Mouse (Mus musculus) forebrain, embryonic 15.5 days (tissue): ENCODE data around the gene Mroh8. TPM values are rescaled to one million over a fixed set of nuclear protein-coding genes. Genes with fewer than 3 reads are reported as not detected.
"Not testable (repeated sequence)": the region's sequence is repeated elsewhere in the genome, so short reads cannot be mapped to it uniquely, and the experiment has no call there.

Source experiments
- ATAC-seq: fragments of 200-750 bp; cut with Nextera tagmentation; replicated peaks from 2 replicates; pipeline ENCODE4 v1.8.0; 2017; ENCODE audit warnings: mild to moderate bottlenecking, moderate TSS enrichment, moderate library complexity
- H3K27ac ChIP-seq: fragments of 300-500 bp; sonication (generic); replicated peaks from 2 replicates; pipeline ENCODE4 v1.5.1; 2015; ENCODE audit warnings: mild to moderate bottlenecking, inconsistent platforms
- H3K27me3 ChIP-seq: fragments of 300-500 bp; sonication (generic); 2 replicates; pipeline ENCODE4 v1.6.1; 2015; ENCODE audit warnings: inconsistent platforms
- H3K36me3 ChIP-seq: fragments of 300-500 bp; sonication (generic); 2 replicates; pipeline ENCODE4 v1.6.1; 2015; ENCODE audit warnings: mild to moderate bottlenecking, inconsistent platforms
- H3K4me1 ChIP-seq: fragments of 300-500 bp; sonication (generic); 2 replicates; pipeline ENCODE4 v1.6.1; 2015; ENCODE audit warnings: inconsistent platforms
- H3K4me2 ChIP-seq: fragments of 300-500 bp; sonication (generic); replicated peaks from 2 replicates; pipeline ENCODE4 v1.6.1; 2015; ENCODE audit warnings: mild to moderate bottlenecking, inconsistent platforms
- H3K4me3 ChIP-seq: fragments of 300-500 bp; sonication (generic); 2 replicates; pipeline ENCODE4 v1.5.1; 2015; ENCODE audit warnings: mild to moderate bottlenecking, inconsistent platforms
- H3K9ac ChIP-seq: fragments of 300-500 bp; sonication (generic); replicated peaks from 2 replicates; pipeline ENCODE4 v1.6.1; 2015; ENCODE audit warnings: mild to moderate bottlenecking, inconsistent platforms
- H3K9me3 ChIP-seq: fragments of 300-500 bp; sonication (generic); 2 replicates; pipeline ENCODE4 v1.6.1; 2016; ENCODE audit warnings: inconsistent platforms
- WGBS: fragments of 180-500 bp; shearing (Covaris S2); methylation state at CpG from one replicate; pipeline ENCODE4 v1.1.7; 2015; ENCODE audit warnings: mixed read lengths; 5-methylcytosine and 5-hydroxymethylcytosine counted together
- polyA plus RNA-seq: library from polyadenylated mRNA; unstranded; fragments of >200 nt; fragmentation: Nextera tagmentation; extraction: Ambion mirVana; gene quantifications from 2 replicates; pipeline ENCODE4 v1.2.1, GENCODE M21; 2015

Gene Mroh8
- polyA plus RNA-seq, 1 experiment from 2014 or later = 0.53 TPM

DNA sequence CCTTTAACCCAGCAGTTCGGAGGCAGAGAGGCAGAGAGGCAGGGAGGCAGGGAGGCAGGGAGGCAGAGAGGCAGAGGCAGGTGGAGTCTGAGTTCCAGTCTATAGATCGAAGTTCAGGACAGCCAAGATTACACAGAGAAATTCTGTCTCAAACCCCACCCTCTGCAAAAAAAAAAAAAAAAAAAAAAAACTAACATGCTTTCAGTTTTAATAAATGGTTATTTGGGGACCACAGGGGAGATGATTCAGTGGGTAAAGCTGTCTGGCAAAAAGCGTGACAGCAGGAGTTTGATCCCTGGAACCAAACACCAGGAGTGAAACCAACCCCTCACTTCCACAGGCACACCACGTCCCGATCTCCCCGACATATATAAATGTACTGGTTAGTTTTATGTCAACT is 101.2 kb downstream of the Mroh8 start:
- Histone ChIP-seq H3K9ac (no peak overlapping the region), H3K4me3 (no peak overlapping the region), H3K4me1 (no peaks in the 10 kb centered on the region), H3K27me3 (no peaks in the 10 kb centered on the region), H3K36me3 (peaks cover 28% of the 10 kb centered on the region), H3K9me3 (no peaks in the 10 kb centered on the region), H3K27ac (no peak overlapping the region), H3K4me2 (no peak overlapping the region)
- no peak for ATAC-seq
- 89% methylated on average over 6 of the region's 6 CpGs for WGBS

DNA sequence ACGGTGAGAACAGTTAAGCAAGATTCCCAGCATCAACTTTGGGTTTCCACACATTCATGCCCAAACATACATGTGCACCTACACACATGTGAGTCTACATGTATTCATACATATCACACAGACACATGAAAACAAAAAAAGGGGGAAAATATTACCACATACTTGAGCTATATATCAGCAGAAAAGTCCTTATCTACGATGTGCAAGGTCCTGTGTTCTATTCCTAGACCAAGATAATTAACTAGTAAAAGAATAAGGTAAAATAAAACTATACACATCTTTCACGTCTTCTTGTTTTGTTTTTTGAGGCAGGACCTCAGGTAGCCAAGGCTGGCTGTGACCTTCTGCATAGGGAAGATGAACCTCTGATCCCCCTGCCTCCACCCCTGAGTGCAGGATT is 103.1 kb downstream of the Mroh8 start:
- 92% methylated on average over 3 of the region's 3 CpGs for WGBS

DNA sequence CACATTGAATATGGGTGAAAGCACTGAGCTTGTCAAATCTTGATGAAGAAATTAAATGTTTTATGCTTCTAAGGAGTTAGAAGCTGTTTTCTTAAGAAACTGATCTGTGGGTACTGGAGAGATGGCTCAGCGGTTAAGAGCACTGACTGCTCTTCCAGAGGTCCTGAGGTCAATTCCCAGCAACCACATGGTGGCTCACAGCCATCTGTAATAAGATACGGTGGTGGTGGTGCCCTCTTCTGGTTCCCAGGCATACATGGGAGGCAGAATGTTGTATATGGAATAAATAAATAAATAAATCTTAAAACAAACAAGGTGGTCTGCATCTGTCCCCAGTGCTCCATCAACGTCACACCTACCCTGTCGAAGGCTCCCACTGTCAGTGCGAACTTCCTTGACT is 104.9 kb downstream of the Mroh8 start:
- WGBS = 81% methylated on average over 5 of the region's 5 CpGs

More for the DNA sequence above, 103.1 kb downstream of the Mroh8 start:
- no peak overlapping the region for H3K4me2 ChIP-seq
- no peak for ATAC-seq
- no peak overlapping the region for H3K27ac ChIP-seq
- no peak overlapping the region for H3K4me3 ChIP-seq
- H3K36me3 ChIP-seq = peaks cover 27% of the 10 kb centered on the region
- H3K9ac ChIP-seq = no peak overlapping the region
- no peaks in the 10 kb centered on the region for H3K9me3 ChIP-seq
- no peaks in the 10 kb centered on the region for H3K4me1 ChIP-seq
- H3K27me3 ChIP-seq = no peaks in the 10 kb centered on the region

DNA sequence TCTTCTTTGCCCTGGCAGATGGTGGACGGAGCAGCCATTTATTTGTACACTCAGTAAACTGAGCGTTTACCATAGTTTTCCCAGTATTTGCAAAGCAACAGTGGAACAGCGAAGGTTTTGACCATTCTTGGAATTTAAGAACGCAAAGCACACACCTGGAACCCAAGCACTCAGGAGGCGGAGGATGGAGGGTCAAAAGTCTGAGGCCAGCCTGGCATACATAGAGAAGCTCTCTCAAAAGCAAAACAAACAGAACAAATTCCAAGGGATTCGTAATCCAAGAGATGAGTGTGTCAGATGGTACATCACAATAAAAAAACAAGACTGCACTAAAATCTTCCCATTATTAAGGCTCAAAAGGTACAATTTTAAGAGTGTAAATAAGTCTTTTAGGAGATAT is 105.8 kb downstream of the Mroh8 start:
- Histone ChIP-seq H3K9ac (no peak overlapping the region), H3K4me2 (no peak overlapping the region), H3K4me3 (no peak overlapping the region), H3K4me1 (no peaks in the 10 kb centered on the region), H3K9me3 (no peaks in the 10 kb centered on the region), H3K27ac (no peak overlapping the region), H3K36me3 (peaks cover 32% of the 10 kb centered on the region), H3K27me3 (no peaks in the 10 kb centered on the region)
- ATAC-seq = no peak
- WGBS = over 99% methylated on average over 6 of the region's 6 CpGs

More for the DNA sequence above, 104.9 kb downstream of the Mroh8 start:
- H3K9me3 ChIP-seq = no peaks in the 10 kb centered on the region
- no peak overlapping the region for H3K4me2 ChIP-seq
- no peak overlapping the region for H3K27ac ChIP-seq
- H3K9ac ChIP-seq = no peak overlapping the region
- H3K4me3 ChIP-seq = no peak overlapping the region
- H3K27me3 ChIP-seq = no peaks in the 10 kb centered on the region
- ATAC-seq = no peak
- H3K4me1 ChIP-seq = no peaks in the 10 kb centered on the region
- H3K36me3 ChIP-seq = peaks cover 27% of the 10 kb centered on the region

DNA sequence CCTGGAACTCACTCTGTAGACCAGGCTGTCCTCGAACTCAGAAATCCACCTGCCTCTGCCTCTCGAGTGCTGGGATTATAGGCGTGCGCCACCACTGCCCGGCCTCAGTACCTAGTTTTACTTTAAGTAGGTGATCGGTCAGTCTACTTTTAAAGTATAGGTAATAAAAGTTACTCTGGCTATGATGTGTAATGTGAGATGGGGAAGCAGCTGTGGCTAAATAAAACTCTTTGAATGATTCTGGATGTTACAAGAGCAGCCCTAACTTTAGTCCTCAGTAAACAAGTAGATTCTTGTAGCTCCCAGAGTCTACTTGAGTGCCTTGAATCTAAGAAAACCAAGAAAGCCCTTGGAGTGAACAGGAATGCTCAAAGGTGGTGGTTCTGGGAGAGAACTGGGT is 106.4 kb downstream of the Mroh8 start:
- Histone ChIP-seq H3K4me2 (no peak overlapping the region), H3K27me3 (no peaks in the 10 kb centered on the region), H3K9me3 (no peaks in the 10 kb centered on the region), H3K36me3 (peaks cover 35% of the 10 kb centered on the region), H3K4me1 (no peaks in the 10 kb centered on the region), H3K27ac (no peak overlapping the region), H3K9ac (no peak overlapping the region), H3K4me3 (no peak overlapping the region)
- no peak for ATAC-seq
- 96% methylated on average over 6 of the region's 6 CpGs for WGBS

DNA sequence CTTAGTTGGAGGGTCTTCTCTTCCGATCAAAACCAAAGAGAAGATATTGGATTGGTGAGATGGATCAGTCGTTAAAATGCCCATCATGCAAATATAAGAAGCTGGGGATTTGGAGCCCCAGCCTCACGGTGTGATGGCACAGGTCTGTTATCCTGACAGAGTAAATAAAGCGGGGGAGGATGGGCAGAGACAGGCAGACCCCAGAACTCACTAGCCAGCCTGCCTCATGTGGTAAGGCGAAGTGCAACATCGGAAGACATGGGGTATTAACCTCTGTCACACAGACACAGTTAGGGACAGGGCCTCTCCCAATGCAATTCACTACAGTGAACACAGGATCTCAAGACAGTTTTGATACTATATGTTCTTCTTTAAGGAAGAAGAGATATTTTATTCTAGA is 108.7 kb downstream of the Mroh8 start:
- H3K4me1 ChIP-seq = no peaks in the 10 kb centered on the region
- peaks cover 41% of the 10 kb centered on the region for H3K36me3 ChIP-seq
- no peak overlapping the region for H3K9ac ChIP-seq
- H3K9me3 ChIP-seq = no peaks in the 10 kb centered on the region
- H3K27me3 ChIP-seq = no peaks in the 10 kb centered on the region
- H3K4me3 ChIP-seq = no peak overlapping the region
- 57% methylated on average over 6 of the region's 6 CpGs for WGBS
- no peak overlapping the region for H3K27ac ChIP-seq
- no peak for ATAC-seq
- no peak overlapping the region for H3K4me2 ChIP-seq

DNA sequence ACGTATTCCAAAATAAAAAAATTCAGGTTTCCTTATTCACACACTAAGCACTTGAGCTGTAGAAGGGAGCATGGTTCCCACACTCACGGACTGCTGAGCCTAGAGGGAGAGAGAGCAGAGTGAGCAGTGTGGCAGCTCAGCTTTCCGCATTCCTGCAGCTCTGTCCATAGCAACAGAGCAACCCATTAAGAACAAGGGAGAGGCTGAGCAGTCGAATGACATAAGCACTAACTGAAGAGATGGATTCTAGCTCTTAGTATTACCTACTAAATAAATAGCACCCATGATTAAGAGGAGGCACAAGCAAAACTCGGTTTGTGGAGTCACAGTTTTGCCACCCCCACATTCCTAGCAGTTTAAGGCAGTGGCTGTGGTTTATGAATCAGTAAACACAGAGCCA is 109.2 kb downstream of the Mroh8 start:
- no peak overlapping the region for H3K4me3 ChIP-seq
- no peak overlapping the region for H3K9ac ChIP-seq
- ATAC-seq = no peak
- 21% methylated on average over 5 of the region's 5 CpGs for WGBS
- H3K9me3 ChIP-seq = no peaks in the 10 kb centered on the region
- peaks cover 36% of the 10 kb centered on the region for H3K36me3 ChIP-seq
- no peaks in the 10 kb centered on the region for H3K27me3 ChIP-seq
- no peaks in the 10 kb centered on the region for H3K4me1 ChIP-seq
- H3K4me2 ChIP-seq = no peak overlapping the region
- no peak overlapping the region for H3K27ac ChIP-seq

DNA sequence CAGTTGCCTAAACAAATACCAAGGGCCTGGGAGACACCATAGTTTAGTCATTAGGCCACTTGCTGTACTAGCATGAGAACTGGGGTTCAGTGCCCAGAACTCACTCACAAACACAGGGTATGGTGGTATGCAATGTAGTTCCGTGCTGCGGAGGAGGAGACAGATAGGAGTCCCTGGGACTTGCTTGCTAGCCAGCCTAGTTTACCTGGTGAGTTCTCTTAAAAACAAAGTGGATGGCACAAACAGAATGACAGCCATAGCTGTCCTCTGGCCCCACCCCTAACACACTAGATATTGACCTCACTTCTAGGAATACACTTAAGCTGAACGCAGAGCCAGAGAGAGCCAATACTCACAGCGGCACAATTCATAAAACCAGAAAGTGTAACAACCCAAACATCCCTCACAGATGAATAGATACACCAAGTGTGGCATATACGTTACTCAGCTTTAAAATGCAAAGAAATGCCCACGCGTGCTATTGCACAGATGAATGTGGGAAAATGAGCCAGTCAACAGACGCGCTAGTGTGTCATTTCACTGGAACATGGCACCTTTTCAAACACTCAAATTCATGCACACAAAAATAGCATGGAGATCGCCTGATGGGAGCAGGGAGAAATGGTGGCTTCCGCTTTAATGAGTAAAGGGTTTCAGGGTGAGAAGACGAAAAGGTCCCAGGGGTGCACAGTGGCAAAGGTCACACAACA is 112.8 kb downstream of the Mroh8 start:
- no peaks in the 10 kb centered on the region for H3K4me1 ChIP-seq
- peaks cover 30% of the 10 kb centered on the region for H3K36me3 ChIP-seq
- no peak overlapping the region for H3K27ac ChIP-seq
- WGBS = 94% methylated on average over 12 of the region's 12 CpGs
- H3K9ac ChIP-seq = no peak overlapping the region
- no peaks in the 10 kb centered on the region for H3K9me3 ChIP-seq
- no peak for ATAC-seq
- no peak overlapping the region for H3K4me2 ChIP-seq
- H3K4me3 ChIP-seq = no peak overlapping the region
- H3K27me3 ChIP-seq = no peaks in the 10 kb centered on the region

DNA sequence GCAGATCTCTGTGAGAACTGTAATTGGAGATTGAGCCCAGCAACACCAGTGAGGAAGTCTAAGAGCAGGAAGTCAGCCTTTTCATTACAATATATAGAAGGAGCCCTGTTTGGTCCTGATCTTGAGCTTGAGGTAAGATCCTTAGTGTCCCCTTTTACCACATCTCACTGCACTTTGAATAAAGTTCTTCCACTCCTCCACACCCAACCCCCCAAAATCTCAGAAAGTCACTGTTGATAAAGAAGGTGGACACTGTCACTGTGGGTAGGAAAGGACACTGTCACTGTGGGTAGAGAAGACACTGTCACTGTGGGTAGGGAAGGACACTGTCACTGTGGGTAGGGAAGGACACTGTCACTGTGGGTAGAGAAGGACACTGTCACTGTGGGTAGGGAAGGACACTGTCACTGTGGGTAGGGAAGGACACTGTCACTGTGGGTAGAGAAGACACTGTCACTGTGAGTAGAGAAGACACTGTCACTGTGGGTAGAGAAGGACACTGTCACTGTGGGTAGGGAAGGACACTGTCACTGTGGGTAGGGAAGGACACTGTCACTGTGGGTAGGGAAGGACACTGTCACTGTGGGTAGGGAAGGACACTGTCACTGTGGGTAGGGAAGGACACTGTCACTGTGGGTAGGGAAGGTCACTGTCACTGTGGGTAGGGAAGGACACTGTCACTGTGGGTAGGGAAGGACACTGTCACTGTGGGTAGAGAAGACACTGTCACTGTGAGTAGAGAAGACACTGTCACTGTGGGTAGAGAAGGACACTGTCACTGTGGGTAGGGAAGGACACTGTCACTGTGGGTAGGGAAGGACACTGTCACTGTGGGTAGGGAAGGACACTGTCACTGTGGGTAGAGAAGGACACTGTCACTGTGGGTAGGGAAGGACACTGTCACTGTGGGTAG is 113.8 kb downstream of the Mroh8 start:
- H3K4me3 ChIP-seq, H3K4me1 ChIP-seq, ATAC-seq, H3K4me2 ChIP-seq, H3K27me3 ChIP-seq, H3K27ac ChIP-seq, H3K9me3 ChIP-seq, H3K9ac ChIP-seq: not testable (repeated sequence)
- peaks cover 36% of the 10 kb centered on the region for H3K36me3 ChIP-seq

DNA sequence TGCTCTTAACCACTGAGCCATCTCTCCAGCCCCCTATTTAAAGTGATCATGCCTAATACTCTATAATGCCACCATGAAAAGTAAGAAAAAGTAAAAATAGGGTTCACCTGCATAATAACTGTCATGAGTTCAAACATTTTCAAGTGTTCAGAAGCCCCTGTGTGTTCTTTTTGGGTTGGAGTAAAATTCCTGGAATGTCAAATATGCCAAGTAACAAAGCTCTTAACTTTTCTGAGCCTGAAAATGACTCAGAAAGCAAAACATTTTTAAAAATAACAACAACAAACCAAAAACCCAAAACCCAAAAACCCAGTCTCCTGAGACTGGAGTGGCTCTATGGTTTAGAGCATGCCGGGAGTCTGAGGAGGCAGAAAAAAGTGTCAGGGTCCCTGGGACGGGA is 115.2 kb downstream of the Mroh8 start:
- H3K27ac ChIP-seq = no peak overlapping the region
- no peak for ATAC-seq
- H3K9me3 ChIP-seq = no peaks in the 10 kb centered on the region
- H3K36me3 ChIP-seq = peaks cover 38% of the 10 kb centered on the region
- H3K4me1 ChIP-seq = no peaks in the 10 kb centered on the region
- no peaks in the 10 kb centered on the region for H3K27me3 ChIP-seq
- WGBS = 98% methylated on average over 2 of the region's 2 CpGs
- no peak overlapping the region for H3K4me3 ChIP-seq
- H3K9ac ChIP-seq = no peak overlapping the region
- H3K4me2 ChIP-seq = no peak overlapping the region
